Mouse (Mus musculus) olfactory bulb, adult 2 months (tissue): Measurements from ENCODE around the gene Lmcd1.

Source experiments
- CTCF ChIP-seq: fragments of 200-500 bp; IDR thresholded peaks from 2 replicates; pipeline ENCODE4 v1.5.1; 2012; ENCODE audit warnings: low read depth, mild to moderate bottlenecking, low read length, moderate library complexity; ENCODE audit not compliant: insufficient read depth
- POLR2A ChIP-seq: fragments of 200-500 bp; IDR thresholded peaks from 2 replicates; pipeline ENCODE4 v1.6.1; 2012; ENCODE audit warnings: mild to moderate bottlenecking, low read depth, low read length, moderate library complexity; ENCODE audit not compliant: insufficient read depth

DNA sequence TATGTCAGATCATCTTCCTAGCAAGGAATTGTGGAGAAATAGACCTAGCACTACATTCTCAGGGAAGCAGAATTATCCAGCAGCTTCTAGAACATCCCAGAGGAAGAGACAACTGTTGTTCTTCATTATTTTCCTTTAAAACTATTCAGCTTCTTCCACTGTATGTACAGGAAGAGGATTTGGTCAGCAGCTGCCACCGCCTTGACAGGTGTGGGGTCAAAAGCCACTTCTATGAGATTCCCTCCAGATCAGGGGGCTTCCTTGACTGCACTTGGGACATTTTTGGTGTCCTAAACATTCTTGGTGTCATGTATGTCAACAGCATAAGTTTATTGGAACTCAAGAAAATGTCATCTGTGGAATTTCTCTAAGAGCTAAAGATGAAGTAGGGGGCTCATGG is 5.2 kb downstream of the Lmcd1 start:
- TF ChIP-seq CTCF: no peak
- TF ChIP-seq POLR2A: no peak
